Mouse (Mus musculus) kidney, embryonic 15.5 days (tissue): ENCODE results near the gene Celf5. TPM values are rescaled to one million over a fixed set of nuclear protein-coding genes. Genes with fewer than 3 reads are reported as not detected.

ENCODE experiments used
- ATAC-seq: fragments of 200-750 bp; cut with Nextera tagmentation; replicated peaks from 2 replicates; pipeline ENCODE4 v1.8.0; 2017; ENCODE audit warnings: moderate TSS enrichment; ENCODE audit not compliant: low FRiP score
- H3K27ac ChIP-seq: fragments of 300-500 bp; sonication (generic); 2 replicates; pipeline ENCODE4 v1.5.1; 2015; ENCODE audit warnings: mild to moderate bottlenecking, inconsistent platforms
- H3K27me3 ChIP-seq: fragments of 300-500 bp; sonication (generic); 2 replicates; pipeline ENCODE4 v1.6.1; 2015; ENCODE audit warnings: inconsistent platforms
- H3K36me3 ChIP-seq: fragments of 300-500 bp; sonication (generic); 2 replicates; pipeline ENCODE4 v1.6.1; 2015; ENCODE audit warnings: inconsistent platforms
- H3K4me1 ChIP-seq: fragments of 300-500 bp; sonication (generic); 2 replicates; pipeline ENCODE4 v1.6.1; 2015; ENCODE audit warnings: inconsistent platforms
- H3K4me2 ChIP-seq: fragments of 300-500 bp; sonication (generic); 2 replicates; pipeline ENCODE4 v1.6.1; 2015; ENCODE audit warnings: moderate library complexity, mild to moderate bottlenecking, inconsistent platforms
- H3K4me3 ChIP-seq: fragments of 300-500 bp; sonication (generic); replicated peaks from 2 replicates; pipeline ENCODE4 v1.5.1; 2015; ENCODE audit warnings: mild to moderate bottlenecking, inconsistent platforms
- H3K9ac ChIP-seq: fragments of 300-500 bp; sonication (generic); 2 replicates; pipeline ENCODE4 v1.6.1; 2015; ENCODE audit warnings: mild to moderate bottlenecking, inconsistent platforms
- H3K9me3 ChIP-seq: fragments of 300-500 bp; sonication (generic); replicated peaks from 2 replicates; pipeline ENCODE4 v1.6.1; 2016; ENCODE audit warnings: inconsistent platforms
- WGBS: fragments of 180-500 bp; shearing (Covaris S2); methylation state at CpG from one replicate; pipeline ENCODE4 v1.1.7; 2015; ENCODE audit warnings: mixed read lengths; 5-methylcytosine and 5-hydroxymethylcytosine counted together
- polyA plus RNA-seq: library from polyadenylated mRNA; unstranded; fragments of >200 nt; fragmentation: Nextera tagmentation; extraction: Ambion mirVana; gene quantifications from 2 replicates; pipeline ENCODE4 v1.2.1, GENCODE M21; 2015

Celf5 gene
- polyA plus RNA-seq, 1 experiment from 2014 or later: 0.82 TPM

DNA sequence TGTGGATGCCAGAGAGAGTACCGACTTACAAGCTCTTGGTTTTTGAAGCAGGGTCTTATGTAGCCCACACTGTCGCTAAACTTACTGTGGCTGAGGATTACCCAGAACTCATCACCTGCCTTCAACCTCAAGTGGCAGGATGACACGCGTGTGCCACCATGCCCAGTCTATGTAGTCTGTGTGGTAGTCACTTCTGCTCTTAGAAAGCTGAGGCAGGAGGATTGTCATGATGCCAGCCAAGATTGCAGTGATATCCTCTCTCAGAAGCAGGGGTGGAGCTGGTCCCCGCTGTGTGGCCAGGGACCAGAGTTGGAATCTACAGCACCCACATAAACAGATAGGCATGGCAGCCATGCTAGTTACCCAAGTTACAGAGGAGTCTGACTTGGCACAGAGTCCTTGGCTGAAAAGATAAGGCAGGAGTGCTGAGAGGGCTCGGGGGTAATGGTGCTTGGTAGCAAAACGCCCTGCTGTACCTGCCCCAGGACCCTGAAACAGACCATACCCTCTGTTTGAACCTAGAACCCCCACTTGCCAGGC is 3.0 kb upstream of the Celf5 start:
- H3K9ac ChIP-seq: no peak overlapping the region
- WGBS: 67% methylated on average over 7 of the region's 7 CpGs
- H3K4me3 ChIP-seq: no peak overlapping the region
- no peak for ATAC-seq
- H3K9me3 ChIP-seq: no peaks in the 10 kb centered on the region
- peaks cover 24% of the 10 kb centered on the region for H3K27me3 ChIP-seq
- H3K4me1 ChIP-seq: peaks cover 10% of the 10 kb centered on the region; the same call in 1 of the 2 replicates
- no peak overlapping the region for H3K27ac ChIP-seq
- peaks cover 44% of the 10 kb centered on the region for H3K36me3 ChIP-seq
- no peak overlapping the region for H3K4me2 ChIP-seq

DNA sequence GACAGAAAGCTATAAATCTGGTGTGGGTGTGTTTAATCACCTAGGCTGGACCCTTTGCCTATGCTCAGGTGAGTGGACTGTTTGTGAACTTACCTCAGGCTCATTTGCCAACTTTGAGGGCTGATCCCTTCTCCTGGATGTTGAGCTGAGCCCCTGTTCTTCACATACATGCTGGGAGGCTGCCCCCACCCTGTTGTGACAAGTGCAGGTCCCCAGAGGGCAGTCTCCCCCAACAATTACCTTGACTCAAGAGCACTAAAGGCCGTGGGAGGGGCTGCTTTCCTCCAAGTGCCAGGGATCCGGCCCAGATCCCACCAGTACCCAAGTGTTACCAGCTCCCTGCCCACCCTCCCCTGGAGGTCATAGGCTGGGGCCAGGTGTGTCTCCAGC is 2.5 kb upstream of the Celf5 start:
- Histone ChIP-seq H3K27ac (no peak overlapping the region), H3K9me3 (no peaks in the 10 kb centered on the region), H3K27me3 (peaks cover 29% of the 10 kb centered on the region), H3K4me2 (no peak overlapping the region), H3K36me3 (peaks cover 39% of the 10 kb centered on the region), H3K4me1 (peaks cover 10% of the 10 kb centered on the region; the same call in 1 of the 2 replicates), H3K9ac (no peak overlapping the region), H3K4me3 (no peak overlapping the region)
- ATAC-seq: no peak
- WGBS: 24% methylated on average over 2 of the region's 2 CpGs

DNA sequence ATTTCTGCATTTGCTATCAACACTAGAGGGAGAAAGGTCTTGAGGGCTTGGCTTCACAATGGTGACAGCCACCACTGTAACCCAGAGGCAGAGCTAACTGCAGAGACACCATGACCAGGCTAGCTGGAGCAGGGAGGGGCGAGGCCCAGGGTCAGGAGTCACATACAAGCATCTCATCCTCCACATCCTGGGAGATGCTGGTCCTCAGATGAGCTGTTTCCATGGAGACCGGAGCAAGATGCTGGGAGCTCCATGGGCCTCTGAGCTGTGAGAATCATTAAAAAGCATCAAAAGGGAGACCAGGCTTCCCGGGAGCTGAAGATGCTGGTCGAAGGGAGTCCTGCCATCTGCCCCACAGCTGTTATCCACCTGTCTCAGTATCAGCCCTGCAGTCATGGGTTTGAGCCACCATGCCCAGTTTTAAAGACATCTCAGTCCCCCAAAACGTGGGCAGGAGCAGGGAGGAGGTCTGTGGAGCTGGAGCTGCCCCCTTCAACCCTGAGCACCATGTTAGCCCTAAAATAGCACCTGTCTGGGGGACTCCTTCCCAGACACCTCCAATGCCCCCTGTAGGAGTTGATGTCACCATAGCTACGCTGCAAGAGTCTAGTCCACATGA is 2.0 kb upstream of the Celf5 start:
- Histone ChIP-seq H3K9ac (no peak overlapping the region), H3K4me3 (no peak overlapping the region), H3K9me3 (no peaks in the 10 kb centered on the region), H3K4me2 (no peak overlapping the region), H3K4me1 (peaks cover 10% of the 10 kb centered on the region; the same call in 1 of the 2 replicates), H3K27me3 (peaks cover 32% of the 10 kb centered on the region), H3K27ac (no peak overlapping the region), H3K36me3 (peaks cover 34% of the 10 kb centered on the region)
- no peak for ATAC-seq
- WGBS: 54% methylated on average over 6 of the region's 6 CpGs

DNA sequence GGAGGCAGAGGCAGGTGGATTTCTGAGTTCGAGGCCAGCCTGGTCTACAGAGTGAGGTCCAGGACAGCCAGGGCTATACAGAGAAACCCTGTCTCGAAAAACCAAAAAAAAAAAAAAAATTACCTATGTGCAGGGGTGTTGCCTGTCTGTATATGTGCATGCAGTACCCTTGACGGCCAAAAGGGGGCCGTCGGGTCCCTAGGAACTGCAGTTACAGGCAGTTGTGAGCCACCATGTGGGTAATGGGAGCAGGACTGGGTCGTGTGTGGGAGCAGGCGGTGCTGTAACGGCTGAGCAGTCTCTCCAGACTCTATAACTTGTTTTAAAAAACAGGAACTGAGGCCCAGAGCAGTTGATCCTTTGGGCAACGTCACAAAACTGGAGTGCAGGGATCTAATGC is 1.5 kb upstream of the Celf5 start:
- Histone ChIP-seq H3K9ac (no peak overlapping the region), H3K36me3 (peaks cover 28% of the 10 kb centered on the region), H3K4me1 (peaks cover 10% of the 10 kb centered on the region; the same call in 1 of the 2 replicates), H3K4me2 (no peak overlapping the region), H3K9me3 (no peaks in the 10 kb centered on the region), H3K4me3 (no peak overlapping the region), H3K27me3 (peaks cover 32% of the 10 kb centered on the region), H3K27ac (no peak overlapping the region)
- WGBS: 23% methylated on average over 9 of the region's 9 CpGs
- no peak for ATAC-seq

DNA sequence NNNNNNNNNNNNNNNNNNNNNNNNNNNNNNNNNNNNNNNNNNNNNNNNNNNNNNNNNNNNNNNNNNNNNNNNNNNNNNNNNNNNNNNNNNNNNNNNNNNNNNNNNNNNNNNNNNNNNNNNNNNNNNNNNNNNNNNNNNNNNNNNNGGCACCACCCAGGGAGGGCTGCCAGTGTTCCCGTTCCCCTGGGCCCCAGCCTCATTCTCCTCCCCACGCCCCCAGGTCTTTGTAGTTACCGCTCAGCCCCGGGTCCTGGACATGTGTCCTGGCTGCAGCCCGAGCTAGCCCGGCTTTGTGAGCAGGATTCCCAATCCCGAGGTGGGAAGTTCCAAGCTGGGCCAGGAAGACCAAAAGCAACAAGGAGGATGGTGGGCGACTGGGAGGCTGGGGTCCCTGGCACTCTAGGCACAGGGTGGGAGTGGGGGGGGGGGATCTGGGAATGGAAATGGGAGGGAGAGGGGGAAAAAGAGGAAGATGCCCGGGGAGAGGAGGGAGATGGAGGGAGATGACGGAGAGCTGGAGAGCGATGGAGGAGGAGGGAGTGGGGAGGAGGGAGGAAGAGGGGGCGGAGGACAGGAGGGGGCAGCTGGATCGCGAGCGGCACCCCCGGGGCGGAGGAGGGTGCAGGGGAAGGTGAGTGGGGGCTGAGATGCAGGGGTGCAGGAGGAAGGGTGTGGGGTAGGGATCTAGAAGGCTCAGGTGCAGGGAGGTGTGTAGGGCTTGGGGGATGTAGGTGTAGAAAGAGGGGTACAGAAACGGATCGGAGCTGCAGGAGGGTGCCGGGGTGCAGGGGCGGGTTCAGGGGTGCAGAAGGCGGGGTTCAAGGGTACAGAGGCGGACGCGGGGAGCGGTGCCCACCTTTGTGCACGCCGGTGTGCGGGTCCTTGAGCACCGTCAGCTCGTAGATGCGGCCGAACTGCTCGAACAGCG is 640 bp downstream of the Celf5 start:
- Histone ChIP-seq H3K9ac (peak overlapping the region; percentile 38; the same call in 1 of the 2 replicates), H3K27me3 (peaks cover 47% of the 10 kb centered on the region), H3K4me1 (peaks cover 14% of the 10 kb centered on the region), H3K36me3 (peaks cover 7% of the 10 kb centered on the region), H3K9me3 (no peaks in the 10 kb centered on the region), H3K4me2 (peak overlapping the region; percentile 88), H3K4me3 (peak overlapping the region; percentile 49), H3K27ac (no peak overlapping the region)
- ATAC-seq: no peak
- WGBS: 3% methylated on average over 35 of the region's 35 CpGs

DNA sequence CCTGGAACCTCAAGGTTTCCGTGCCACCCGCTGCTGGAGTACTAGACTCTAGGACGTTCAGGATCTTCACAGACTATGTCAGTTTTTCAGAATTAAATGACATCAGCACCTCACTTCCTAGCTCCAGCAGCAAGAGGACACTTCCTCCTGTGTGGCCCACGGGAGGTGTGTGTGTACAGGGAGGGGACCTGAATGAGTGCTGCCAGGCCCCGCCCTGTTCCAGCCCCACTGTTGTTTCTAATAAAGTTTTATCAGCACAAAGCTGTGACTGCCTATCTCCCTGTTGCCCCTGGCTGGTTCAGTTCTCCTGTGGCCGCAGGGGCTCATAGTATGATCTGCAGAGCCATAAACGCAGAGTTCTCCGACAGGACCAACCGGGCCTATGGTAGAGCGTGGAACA is 8.0 kb downstream of the Celf5 start:
- 81% methylated on average over 10 of the region's 10 CpGs for WGBS
- no peaks in the 10 kb centered on the region for H3K36me3 ChIP-seq
- peaks cover 9% of the 10 kb centered on the region for H3K4me1 ChIP-seq
- H3K27ac ChIP-seq: no peak overlapping the region
- H3K9me3 ChIP-seq: no peaks in the 10 kb centered on the region
- peaks cover 80% of the 10 kb centered on the region for H3K27me3 ChIP-seq
- H3K4me3 ChIP-seq: no peak overlapping the region
- no peak overlapping the region for H3K9ac ChIP-seq
- no peak overlapping the region for H3K4me2 ChIP-seq
- no peak for ATAC-seq

DNA sequence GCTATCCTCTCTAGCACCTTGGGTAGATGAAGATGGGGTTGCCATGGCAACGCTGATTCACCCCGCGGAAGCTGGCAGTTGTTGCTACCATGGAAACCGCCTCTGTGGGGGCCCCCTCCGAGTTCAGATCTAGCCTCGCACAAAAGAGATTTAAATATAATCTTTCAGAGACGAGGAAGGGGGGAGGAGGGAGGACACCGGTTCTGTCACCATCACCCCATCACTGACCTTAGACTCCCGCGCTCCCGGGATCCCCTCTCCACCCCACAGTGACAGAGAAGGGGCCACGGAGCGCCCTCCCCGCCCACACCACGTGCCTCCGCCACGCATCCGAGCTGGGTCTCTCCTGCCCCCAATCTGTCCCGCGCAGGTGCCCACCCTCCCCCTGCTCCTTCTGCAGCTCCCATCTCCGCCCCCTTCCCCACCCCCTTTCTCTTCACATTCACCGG is 9.5 kb downstream of the Celf5 start:
- no peaks in the 10 kb centered on the region for H3K9me3 ChIP-seq

DNA sequence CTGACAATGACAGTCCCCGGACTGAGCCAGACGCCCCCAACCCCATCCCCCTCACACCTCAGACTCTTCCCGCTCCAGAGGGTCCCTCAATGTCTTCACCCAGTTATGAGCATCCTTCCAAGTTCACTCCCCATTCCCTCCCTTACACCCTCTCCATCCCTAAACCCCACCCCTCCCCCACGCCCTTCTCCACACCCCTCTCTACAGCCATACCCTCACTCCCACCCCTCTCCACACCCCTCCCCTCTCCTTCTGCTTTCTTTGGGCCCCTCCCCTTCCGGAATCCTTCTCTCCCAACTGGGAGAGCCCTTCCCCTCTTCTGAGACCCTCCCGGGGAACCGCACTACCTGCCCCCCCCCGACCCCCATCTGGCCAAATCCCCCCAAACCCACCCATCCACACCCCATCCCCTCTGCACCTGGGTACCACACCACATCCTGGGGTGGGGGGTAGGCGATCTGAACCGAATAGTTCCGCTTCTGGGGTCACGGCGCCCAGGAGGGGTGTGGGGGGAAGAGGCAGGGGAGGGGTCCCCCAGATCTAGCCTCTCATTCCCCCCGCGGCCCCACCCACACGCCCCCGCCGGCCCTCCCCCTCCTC is 10.0 kb downstream of the Celf5 start:
- Histone ChIP-seq H3K27me3 (peaks cover 87% of the 10 kb centered on the region), H3K4me1 (peaks cover 8% of the 10 kb centered on the region), H3K4me2 (no peak overlapping the region), H3K27ac (no peak overlapping the region), H3K4me3 (no peak overlapping the region), H3K36me3 (no peaks in the 10 kb centered on the region), H3K9ac (no peak overlapping the region), H3K9me3 (no peaks in the 10 kb centered on the region)
- WGBS: 6% methylated on average over 18 of the region's 18 CpGs
- no peak for ATAC-seq

More for the DNA sequence above, 9.5 kb downstream of the Celf5 start:
- Histone ChIP-seq H3K9ac (no peak overlapping the region), H3K4me2 (no peak overlapping the region), H3K27me3 (peaks cover 88% of the 10 kb centered on the region), H3K4me3 (no peak overlapping the region), H3K27ac (no peak overlapping the region), H3K36me3 (no peaks in the 10 kb centered on the region), H3K4me1 (peaks cover 9% of the 10 kb centered on the region)
- ATAC-seq: no peak
- WGBS: 1% methylated on average over 22 of the region's 22 CpGs

DNA sequence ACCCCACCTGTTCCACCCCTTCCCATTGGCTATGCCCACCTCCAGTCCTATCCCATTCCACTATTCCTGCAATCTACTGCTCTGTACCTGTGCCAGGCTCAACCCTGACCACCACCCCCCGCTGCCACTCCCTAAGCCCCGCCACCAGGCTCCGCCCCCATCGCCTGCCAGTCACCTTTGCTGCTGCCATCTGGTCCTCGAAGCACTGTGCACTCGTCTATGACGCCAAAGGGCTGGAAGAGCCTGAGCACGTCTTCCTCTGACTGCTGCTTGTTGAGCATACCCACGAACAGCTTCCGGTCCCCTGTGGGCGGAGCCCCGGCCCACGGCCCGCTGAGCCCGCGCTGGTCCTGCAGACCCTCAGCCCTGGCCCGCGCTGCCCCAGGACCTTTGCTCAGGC is 12.1 kb downstream of the Celf5 start:
- H3K27me3 ChIP-seq: peaks cover 89% of the 10 kb centered on the region
- 45% methylated on average over 18 of the region's 18 CpGs for WGBS

DNA sequence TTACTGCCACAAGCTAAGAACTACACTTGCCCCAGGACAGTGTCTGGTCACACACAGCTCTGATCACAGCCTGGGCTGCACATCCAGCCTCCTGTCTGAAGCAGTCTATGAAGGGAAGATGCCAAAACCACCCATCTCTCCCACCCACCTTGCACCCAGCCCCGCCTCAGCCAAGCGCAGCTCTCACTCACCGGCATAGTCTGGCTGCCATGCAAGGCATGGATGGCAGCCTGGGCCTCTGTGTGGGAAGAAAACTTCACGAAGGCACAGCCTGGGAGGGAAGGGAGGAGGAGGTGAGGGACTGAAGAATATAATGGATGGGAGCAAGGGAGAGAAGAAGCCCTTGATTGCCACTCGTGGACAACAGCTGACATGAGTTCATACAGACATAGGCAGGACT is 13.3 kb downstream of the Celf5 start:
- Histone ChIP-seq H3K27me3 (peaks cover 89% of the 10 kb centered on the region), H3K4me3 (no peak overlapping the region), H3K4me2 (no peak overlapping the region), H3K27ac (no peak overlapping the region), H3K9me3 (no peaks in the 10 kb centered on the region), H3K9ac (no peak overlapping the region), H3K36me3 (no peaks in the 10 kb centered on the region), H3K4me1 (peaks cover 16% of the 10 kb centered on the region)
- 83% methylated on average over 5 of the region's 5 CpGs for WGBS
- no peak for ATAC-seq

More for the DNA sequence above, 12.1 kb downstream of the Celf5 start:
- Histone ChIP-seq H3K9ac (no peak overlapping the region), H3K4me1 (peaks cover 5% of the 10 kb centered on the region; the same call in 1 of the 2 replicates), H3K27ac (no peak overlapping the region), H3K4me2 (no peak overlapping the region), H3K4me3 (no peak overlapping the region), H3K36me3 (no peaks in the 10 kb centered on the region), H3K9me3 (no peaks in the 10 kb centered on the region)
- no peak for ATAC-seq

DNA sequence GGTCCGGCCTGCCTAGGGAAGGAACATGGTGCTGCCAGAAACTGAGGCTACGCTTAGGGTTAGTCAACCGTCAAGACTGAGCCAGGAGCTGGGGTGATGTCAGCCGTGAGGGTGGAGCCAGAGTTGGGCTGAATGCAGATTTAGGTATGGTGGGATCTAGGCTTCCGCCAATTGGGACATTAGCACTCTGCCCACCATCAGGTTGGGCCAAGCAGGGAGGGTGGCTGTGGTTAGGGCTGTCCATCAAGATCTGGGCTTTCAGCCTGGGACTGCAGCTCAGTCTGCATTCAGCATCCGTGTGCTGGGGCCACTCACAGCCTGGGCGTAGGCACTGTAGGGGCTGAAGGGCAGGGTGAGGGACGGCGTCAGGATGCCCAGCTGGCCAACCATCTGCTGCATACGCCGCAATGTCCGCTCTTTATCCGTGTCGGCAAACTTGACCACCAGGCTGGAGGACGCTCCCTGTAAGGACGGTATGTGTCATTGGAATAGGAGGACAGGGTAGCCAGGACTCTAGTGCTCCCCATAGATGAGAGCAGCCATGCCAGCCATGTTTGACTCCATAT is 14.8 kb downstream of the Celf5 start:
- Histone ChIP-seq H3K9ac (no peak overlapping the region), H3K27me3 (peaks cover 89% of the 10 kb centered on the region)

More for the DNA sequence above, 14.8 kb downstream of the Celf5 start:
- Histone ChIP-seq H3K36me3 (no peaks in the 10 kb centered on the region), H3K9me3 (no peaks in the 10 kb centered on the region), H3K4me1 (peaks cover 16% of the 10 kb centered on the region), H3K4me2 (no peak overlapping the region), H3K4me3 (no peak overlapping the region), H3K27ac (no peak overlapping the region)
- ATAC-seq: no peak
- WGBS: 83% methylated on average over 16 of the region's 16 CpGs
